ENCODE assay signal across 17 mouse cellular contexts in genomic region chr12:118719878-118720573, GRCm38 (mm10).
DNase-seq lines count a peak whose midpoint lies in the region; ATAC-seq and TF ChIP-seq lines count a peak whose summit lies in the region.
"Had no signal": no experiment of that assay in that cellular context is flagged by ENCODE, and none has a peak within 500 bp of the region (broad histone marks: within the 10 kb centered on the region; RNA-seq: fewer than 3 reads in every experiment).

No protein-coding gene starts in this region.

- no peak for DNase-seq in midbrain, postnatal 0 days (ENCODE audit: low spot score)
- peak; percentile 30 for DNase-seq in brain, adult 2 months (ENCODE audit: low read depth, low spot score)
- peak; percentile 64 for DNase-seq in retina, embryonic 14.5 days (ENCODE audit: low spot score)
- DNase-seq in layer of hippocampus, postnatal 36 days, result no peak
- no peak for DNase-seq in ovary, postnatal 10 days (ENCODE audit: low spot score)
- DNase-seq: adrenal gland, postnatal 25 days; cerebellum, adult 8-10 months; gastrocnemius, postnatal 36 days; kidney, adult 2 months; kidney, postnatal 14 days; left cerebral cortex, postnatal 4 days; liver; lung, adult 18-20 months had no signal

- WGBS in midbrain, embryonic 13.5 days, result 73% methylated on average over 4 of the region's 4 CpGs
- WGBS in midbrain, postnatal 0 days, result 72% methylated on average over 4 of the region's 4 CpGs
- 13% methylated on average over 4 of the region's 4 CpGs for WGBS in forebrain, embryonic 15.5 days

- no peaks in the 10 kb centered on the region for H3K9me3 ChIP-seq in midbrain, embryonic 13.5 days
- no peaks in the 10 kb centered on the region for H3K9me3 ChIP-seq in midbrain, postnatal 0 days (ENCODE audit: low read length)
- H3K9me3 ChIP-seq in forebrain, embryonic 15.5 days, result no peaks in the 10 kb centered on the region
- H3K9me3 ChIP-seq: embryonic facial prominence, embryonic 13.5 days had no signal

- peak; percentile 67; the same call in 1 of the 2 replicates for ATAC-seq in midbrain, embryonic 13.5 days
- ATAC-seq in midbrain, postnatal 0 days (ENCODE audit: low FRiP score), result no peak
- peak; percentile 95 for ATAC-seq in forebrain, embryonic 15.5 days (replicated peaks)
- ATAC-seq: activated CD4-positive, CD25-positive, alpha-beta regulatory T cell, adult 4 months had no signal

- H3K4me2 ChIP-seq in midbrain, embryonic 13.5 days (replicated peaks), result no peak overlapping the region
- no peak overlapping the region for H3K4me2 ChIP-seq in midbrain, postnatal 0 days (ENCODE audit: low read depth, low read length, poor library complexity, severe bottlenecking)
- H3K4me2 ChIP-seq in forebrain, embryonic 15.5 days (replicated peaks), result no peak overlapping the region
- H3K4me2 ChIP-seq: embryonic facial prominence, embryonic 13.5 days had no signal

- no peak overlapping the region for H3K9ac ChIP-seq in midbrain, embryonic 13.5 days (replicated peaks)
- H3K9ac ChIP-seq in midbrain, postnatal 0 days (replicated peaks; ENCODE audit: low read length, poor library complexity, severe bottlenecking), result no peak overlapping the region
- no peak overlapping the region for H3K9ac ChIP-seq in forebrain, embryonic 15.5 days (replicated peaks)
- H3K9ac ChIP-seq: embryonic facial prominence, embryonic 13.5 days had no signal

- no peaks in the 10 kb centered on the region for H3K27me3 ChIP-seq in midbrain, embryonic 13.5 days
- H3K27me3 ChIP-seq in midbrain, postnatal 0 days (ENCODE audit: insufficient read depth, low read length), result no peaks in the 10 kb centered on the region
- peaks cover 6% of the 10 kb centered on the region; the same call in 1 of the 2 replicates for H3K27me3 ChIP-seq in forebrain, embryonic 15.5 days
- H3K27me3 ChIP-seq: embryonic facial prominence, embryonic 13.5 days had no signal

- no peak overlapping the region for H3K27ac ChIP-seq in midbrain, embryonic 13.5 days
- H3K27ac ChIP-seq in midbrain, postnatal 0 days (ENCODE audit: low read depth, low read length), result no peak overlapping the region
- peak overlapping the region; percentile 46 for H3K27ac ChIP-seq in forebrain, embryonic 15.5 days (replicated peaks)
- H3K27ac ChIP-seq: embryonic facial prominence, embryonic 13.5 days had no signal

- no peaks in the 10 kb centered on the region for H3K36me3 ChIP-seq in midbrain, embryonic 13.5 days
- H3K36me3 ChIP-seq in midbrain, postnatal 0 days (ENCODE audit: insufficient read depth, low read length), result no peaks in the 10 kb centered on the region
- H3K36me3 ChIP-seq in forebrain, embryonic 15.5 days, result no peaks in the 10 kb centered on the region
- H3K36me3 ChIP-seq: embryonic facial prominence, embryonic 13.5 days had no signal

- no peaks in the 10 kb centered on the region for H3K4me1 ChIP-seq in midbrain, embryonic 13.5 days (replicated peaks)
- H3K4me1 ChIP-seq in midbrain, postnatal 0 days (ENCODE audit: insufficient read depth, low read length), result no peaks in the 10 kb centered on the region
- peaks cover 19% of the 10 kb centered on the region for H3K4me1 ChIP-seq in forebrain, embryonic 15.5 days
- H3K4me1 ChIP-seq: embryonic facial prominence, embryonic 13.5 days had no signal

- TF ChIP-seq CTCF in midbrain, postnatal 0 days (IDR thresholded peaks at IDR 0.05), result no peak

- no peak overlapping the region for H3K4me3 ChIP-seq in midbrain, embryonic 13.5 days (replicated peaks)
- no peak overlapping the region for H3K4me3 ChIP-seq in midbrain, postnatal 0 days (ENCODE audit: low read depth, low read length)
- H3K4me3 ChIP-seq in forebrain, embryonic 15.5 days, result no peak overlapping the region
- H3K4me3 ChIP-seq: embryonic facial prominence, embryonic 13.5 days had no signal

Comparison
In these comparisons a context has a peak if more than half of its experiments do, and no peak if none do; other contexts are left out.
1. DNase-seq: peak in brain, adult 2 months (single experiment) and retina, embryonic 14.5 days (single experiment); none in midbrain, postnatal 0 days (single experiment), layer of hippocampus, postnatal 36 days (0 of 2) and ovary, postnatal 10 days (single experiment).